Mouse (Mus musculus) small intestine, adult 2 months (tissue): ENCODE results near the gene Brf1.

ENCODE experiments used
- CTCF ChIP-seq: fragments of 200-500 bp; IDR thresholded peaks from 2 replicates; pipeline ENCODE4 v1.5.1; 2012; ENCODE audit warnings: low read depth, mild to moderate bottlenecking, control low read depth, inconsistent platforms, low read length, moderate library complexity, mixed read lengths; ENCODE audit not compliant: insufficient replicate concordance, insufficient read length; ENCODE audit errors: extremely low read depth
- POLR2A ChIP-seq: fragments of 200-500 bp; IDR thresholded peaks from 2 replicates; pipeline ENCODE4 v1.6.1; 2012; ENCODE audit warnings: low read depth, mild to moderate bottlenecking, control low read depth, inconsistent platforms, low read length, moderate library complexity

DNA sequence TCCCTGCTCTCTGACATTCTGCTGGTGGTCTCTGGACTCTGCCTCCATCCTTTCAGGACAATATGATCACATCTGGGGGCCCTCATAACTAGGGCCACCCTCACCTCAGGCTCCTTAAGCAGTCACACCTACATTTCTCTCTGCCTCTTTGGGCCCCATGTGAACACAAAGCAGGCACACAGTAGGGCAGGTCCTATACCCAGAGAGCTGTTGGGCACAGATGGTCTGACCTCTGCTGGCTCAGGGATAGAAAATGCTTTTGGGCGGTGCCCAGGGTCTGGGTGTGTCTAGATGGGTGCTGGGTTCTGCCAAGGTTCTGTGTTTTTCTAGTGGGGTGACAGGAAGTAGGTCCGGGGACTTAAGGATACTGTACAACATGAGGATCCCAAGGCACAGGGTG is 56.8 kb downstream of the Brf1 start:
- TF ChIP-seq CTCF (no peak), POLR2A (no peak)
